Comparison of ENCODE assay signal across 14 mouse cellular contexts in the genomic region with DNA sequence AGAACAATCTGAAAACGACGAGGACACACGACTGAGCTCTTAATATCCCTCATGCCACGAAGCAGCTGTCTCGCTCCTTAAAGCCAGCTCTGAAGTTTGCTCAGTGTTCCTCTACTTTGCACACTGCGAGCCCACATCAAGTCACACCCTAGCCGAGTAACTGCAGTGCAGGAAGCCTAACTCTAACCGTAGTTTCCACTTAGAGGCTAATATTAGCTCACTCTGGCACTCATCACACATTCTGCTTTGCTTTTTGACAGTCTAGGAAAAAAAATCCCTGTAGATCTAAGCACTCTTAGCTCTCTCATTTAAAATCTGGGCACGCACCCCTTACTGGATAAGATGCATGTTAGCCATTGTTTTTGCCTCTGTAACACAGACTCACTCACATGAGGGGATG.
"Had no signal": no experiment of that assay in that cellular context is flagged by ENCODE, and none has a peak within 500 bp of the region (broad histone marks: within the 10 kb centered on the region; RNA-seq: fewer than 3 reads in every experiment).

No protein-coding gene starts in this region.

- H3K9ac ChIP-seq: limb, embryonic 13.5 days; liver, embryonic 15.5 days; midbrain, embryonic 13.5 days; stomach, embryonic 15.5 days had no signal

- H3K27me3 ChIP-seq: limb, embryonic 13.5 days; liver, embryonic 15.5 days; stomach, embryonic 15.5 days had no signal

- H3K4me2 ChIP-seq: limb, embryonic 13.5 days; liver, embryonic 11.5 days; liver, embryonic 15.5 days; midbrain, embryonic 13.5 days; stomach, embryonic 15.5 days had no signal

- H3K27ac ChIP-seq: layer of hippocampus, adult 2 months; limb, embryonic 13.5 days; liver, embryonic 15.5 days; midbrain, embryonic 13.5 days; stomach, embryonic 15.5 days had no signal

- DNase-seq: kidney, postnatal 10 days; kidney, postnatal 4 days; lung, adult 2 months; lung, postnatal 36 days; right cerebral cortex, postnatal 14 days; thymus, adult 2 months; thymus, postnatal 25 days had no signal

- H3K9me3 ChIP-seq: limb, embryonic 13.5 days; liver, embryonic 15.5 days; midbrain, embryonic 13.5 days; stomach, embryonic 15.5 days had no signal

- ATAC-seq: lung, postnatal 0 days; midbrain, embryonic 13.5 days had no signal

- H3K4me1 ChIP-seq: limb, embryonic 13.5 days; liver, embryonic 15.5 days; midbrain, embryonic 13.5 days; stomach, embryonic 15.5 days had no signal

- H3K36me3 ChIP-seq: limb, embryonic 13.5 days; liver, embryonic 15.5 days; midbrain, embryonic 13.5 days; stomach, embryonic 15.5 days had no signal

- H3K4me3 ChIP-seq: layer of hippocampus, adult 2 months; limb, embryonic 13.5 days; liver, embryonic 15.5 days; midbrain, embryonic 13.5 days; stomach, embryonic 15.5 days had no signal
